Mouse (Mus musculus) heart, postnatal 36 days (tissue): Measurements from ENCODE around the gene Tiparp. TPM values are rescaled to one million over a fixed set of nuclear protein-coding genes. Genes with fewer than 3 reads are reported as not detected.

Experiments
- DNase-seq, 2 experiments: peaks; one replicate each; pipeline ENCODE4 v3.0.0; 2021 to 2022
- intact Hi-C: fragments of 180-260 bp; cut with DNase I; formaldehyde crosslinking; loops from one replicate; pipeline ENCODE4 v1.15.1; 2025
- total RNA-seq, 2 experiments: library from RNA; stranded (reverse); gene quantifications; 2 replicates each; pipeline ENCODE4 v1.2.3; 2021

Gene Tiparp
- total RNA-seq, 2 experiments from 2014 or later: 11.7 TPM

GRCm38 (mm10) chr3:65528614-65529470, 632 bp downstream of the Tiparp start:
- intact Hi-C loops: loop anchor here (1.0 to 5.0 kb wide), 6 partner anchors 87 to 443 kb away; no protein-coding TSS in a partner anchor
- peak; percentile 70 to 80 for DNase-seq

- peak in 1 of 2 experiments; percentile 35 for DNase-seq
- intact Hi-C loops: loop anchor here (1.0 to 5.0 kb wide), 6 partner anchors 87 to 443 kb away; no protein-coding TSS in a partner anchor
Observed at GRCm38 (mm10) chr3:65529471-65530215, 1.4 kb downstream of the Tiparp start.

- DNase-seq: no peak
- intact Hi-C loops: no loop called here
Observed at GRCm38 (mm10) chr3:65533014-65533413, 4.8 kb downstream of the Tiparp start.

- DNase-seq: peak in 1 of 2 experiments; percentile 16
- intact Hi-C loops: no loop called here
Observed at GRCm38 (mm10) chr3:65533598-65533997, 5.4 kb downstream of the Tiparp start.

- DNase-seq: no peak
- intact Hi-C loops: no loop called here
Observed at GRCm38 (mm10) chr3:65534488-65534887, 6.3 kb downstream of the Tiparp start.

GRCm38 (mm10) chr3:65535087-65535761, 7.0 kb downstream of the Tiparp start:
- intact Hi-C loops: no loop called here
- no peak for DNase-seq

- no peak for DNase-seq
- intact Hi-C loops: no loop called here
Observed at GRCm38 (mm10) chr3:65537288-65537687, 9.1 kb downstream of the Tiparp start.

GRCm38 (mm10) chr3:65540906-65541551, 12.8 kb downstream of the Tiparp start:
- intact Hi-C loops: no loop called here
- DNase-seq: no peak

- DNase-seq: no peak
- intact Hi-C loops: no loop called here
Observed at GRCm38 (mm10) chr3:65541552-65541935, 13.3 kb downstream of the Tiparp start.

GRCm38 (mm10) chr3:65549785-65550184, 21.6 kb downstream of the Tiparp start:
- DNase-seq: no peak
- intact Hi-C loops: no loop called here

GRCm38 (mm10) chr3:65551065-65551464, 22.9 kb downstream of the Tiparp start:
- intact Hi-C loops: no loop called here

GRCm38 (mm10) chr3:65554633-65555032, 26.4 kb downstream of the Tiparp start:
- no peak for DNase-seq
- intact Hi-C loops: no loop called here

More at GRCm38 (mm10) chr3:65551065-65551464, 22.9 kb downstream of the Tiparp start:
- DNase-seq: no peak

- intact Hi-C loops: no loop called here
- DNase-seq: no peak
Observed at GRCm38 (mm10) chr3:65558679-65559078, 30.5 kb downstream of the Tiparp start.

GRCm38 (mm10) chr3:65562212-65562611, 34.0 kb downstream of the Tiparp start:
- intact Hi-C loops: no loop called here
- DNase-seq: no peak

- intact Hi-C loops: no loop called here
- no peak for DNase-seq
Observed at GRCm38 (mm10) chr3:65562694-65563093, 34.5 kb downstream of the Tiparp start.

GRCm38 (mm10) chr3:65563926-65564624, 35.9 kb downstream of the Tiparp start:
- intact Hi-C loops: no loop called here

GRCm38 (mm10) chr3:65565632-65566300, 37.6 kb downstream of the Tiparp start:
- intact Hi-C loops: no loop called here

More at GRCm38 (mm10) chr3:65563926-65564624, 35.9 kb downstream of the Tiparp start:
- no peak for DNase-seq

GRCm38 (mm10) chr3:65569941-65570340, 41.7 kb downstream of the Tiparp start:
- no peak for DNase-seq

More at GRCm38 (mm10) chr3:65565632-65566300, 37.6 kb downstream of the Tiparp start:
- no peak for DNase-seq

GRCm38 (mm10) chr3:65573516-65573915, 45.3 kb downstream of the Tiparp start:
- no peak for DNase-seq
- intact Hi-C loops: no loop called here

More at GRCm38 (mm10) chr3:65569941-65570340, 41.7 kb downstream of the Tiparp start:
- intact Hi-C loops: no loop called here
